ENCODE assay signal across 17 mouse cellular contexts in the genomic region with DNA sequence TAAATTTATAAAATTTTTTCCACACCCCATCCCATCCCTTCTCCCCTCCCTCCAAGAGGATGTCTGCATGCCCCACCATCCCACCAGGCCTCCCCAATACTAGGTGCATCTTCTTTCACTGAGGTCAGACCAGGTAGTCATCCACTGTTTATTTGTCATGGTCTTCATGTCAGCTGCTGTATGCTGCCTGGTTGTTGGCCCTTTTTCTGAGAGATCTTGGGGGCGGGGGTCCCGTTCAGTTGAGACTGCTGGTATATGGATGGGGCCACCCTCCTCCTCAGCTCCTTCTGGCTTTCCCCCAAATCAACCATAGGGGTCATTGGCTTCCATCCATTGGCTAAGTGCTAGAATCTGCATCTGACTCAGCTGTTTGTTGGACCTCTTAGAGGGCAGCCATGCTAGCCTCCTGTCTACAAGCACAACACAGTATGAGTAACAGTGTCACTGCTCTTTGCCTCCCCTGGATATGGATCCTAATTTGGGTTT. TPM values are rescaled to one million over a fixed set of nuclear protein-coding genes. Genes with fewer than 3 reads are reported as not detected.
DNase-seq lines count a peak whose midpoint lies in the region; ATAC-seq and TF ChIP-seq lines count a peak whose summit lies in the region.
"Not testable (repeated sequence)": the region's sequence is repeated elsewhere in the genome, so short reads cannot be mapped to it uniquely, and the experiment has no call there.
"Had no signal": no experiment of that assay in that cellular context is flagged by ENCODE, and none has a peak within 500 bp of the region (broad histone marks: within the 10 kb centered on the region; RNA-seq: fewer than 3 reads in every experiment).

No protein-coding gene starts in this region.

- H3K4me2 ChIP-seq in forebrain, embryonic 12.5 days; heart, embryonic 14.5 days (ENCODE audit: low read length); hindbrain, embryonic 16.5 days (ENCODE audit: low read length); kidney, postnatal 0 days (ENCODE audit: low read length); liver, embryonic 14.5 days (ENCODE audit: low read depth); neural tube, embryonic 11.5 days (ENCODE audit: low read depth); stomach, postnatal 0 days (replicated peaks; ENCODE audit: low read depth): not testable (repeated sequence)

- not testable (repeated sequence) for TF ChIP-seq EP300 in liver, embryonic 14.5 days (IDR thresholded peaks at IDR 0.05; ENCODE audit: low read depth); stomach, postnatal 0 days (optimal IDR thresholded peaks at IDR 0.05)

- not testable (repeated sequence) for H3K4me1 ChIP-seq in forebrain, embryonic 12.5 days; heart, embryonic 14.5 days (ENCODE audit: control insufficient read depth in 2 of 2, insufficient read depth in 2 of 2, low read length in 2 of 2); hindbrain, embryonic 16.5 days (ENCODE audit: control insufficient read depth, insufficient read depth, low read depth, low read length); kidney, postnatal 0 days (replicated peaks; ENCODE audit: insufficient read depth, low read length); liver, embryonic 14.5 days (replicated peaks; ENCODE audit: control insufficient read depth in 2 of 2, insufficient read depth in 2 of 2, low read length in 1 of 2); neural tube, embryonic 11.5 days (ENCODE audit: control insufficient read depth, insufficient read depth, low read length); stomach, postnatal 0 days (replicated peaks; ENCODE audit: control insufficient read depth, insufficient read depth)

- ATAC-seq in forebrain, embryonic 12.5 days (ENCODE audit: low FRiP score) = peak; percentile 83
- peak; percentile 73 for ATAC-seq in heart, embryonic 14.5 days (ENCODE audit: insufficient number of reproducible peaks, insufficient read depth, low FRiP score, low read depth)
- ATAC-seq in hindbrain, embryonic 16.5 days = peak; percentile 40; the same call in 1 of the 2 replicates
- ATAC-seq in kidney, postnatal 0 days (replicated peaks; ENCODE audit: low FRiP score, low read depth) = peak; percentile 67
- peak; percentile 49 for ATAC-seq in liver, embryonic 14.5 days (ENCODE audit: insufficient read depth)
- ATAC-seq in megakaryocyte progenitor cell, adult 5-6 weeks (replicated peaks; ENCODE audit: poor library complexity) = 0 out of 2 replicates have a peak, but pooled peaks have one; percentile 34
- ATAC-seq in neural tube, embryonic 11.5 days (ENCODE audit: insufficient read depth, low FRiP score, low TSS enrichment) = peak; percentile 64
- peak; percentile 82 for ATAC-seq in stomach, postnatal 0 days (ENCODE audit: low FRiP score, low TSS enrichment)

- H3K36me3 ChIP-seq in forebrain, embryonic 12.5 days (replicated peaks); heart, embryonic 14.5 days (ENCODE audit: control insufficient read depth, insufficient read depth, low read length); hindbrain, embryonic 16.5 days (ENCODE audit: control insufficient read depth, insufficient read depth, low read length); kidney, postnatal 0 days (ENCODE audit: insufficient read depth, low read length); liver, embryonic 14.5 days (replicated peaks; ENCODE audit: control insufficient read depth, insufficient read depth, low read depth); neural tube, embryonic 11.5 days (ENCODE audit: control insufficient read depth, insufficient read depth, low read length); stomach, postnatal 0 days (ENCODE audit: control insufficient read depth, insufficient read depth, low read length): not testable (repeated sequence)

- no CpG with 5 or more reads among the region's 2 CpGs for WGBS in forebrain, embryonic 12.5 days
- WGBS in heart, embryonic 14.5 days = no CpG with 5 or more reads among the region's 2 CpGs
- no CpG with 5 or more reads among the region's 2 CpGs for WGBS in hindbrain, embryonic 16.5 days
- no CpG with 5 or more reads among the region's 2 CpGs for WGBS in kidney, postnatal 0 days
- WGBS in liver, embryonic 14.5 days (ENCODE audit: insufficient replicate concordance) = no CpG with 5 or more reads among the region's 2 CpGs
- no CpG with 5 or more reads among the region's 2 CpGs for WGBS in neural tube, embryonic 11.5 days
- WGBS in stomach, postnatal 0 days = no CpG with 5 or more reads among the region's 2 CpGs

- not testable (repeated sequence) for H3K9ac ChIP-seq in forebrain, embryonic 12.5 days; heart, embryonic 14.5 days (ENCODE audit: low read length); hindbrain, embryonic 16.5 days (ENCODE audit: low read depth, low read length); kidney, postnatal 0 days (ENCODE audit: low read depth, low read length); liver, embryonic 14.5 days (replicated peaks); neural tube, embryonic 11.5 days (ENCODE audit: low read length); stomach, postnatal 0 days (ENCODE audit: low read length)

- not testable (repeated sequence) for DNase-seq in kidney, postnatal 0 days (ENCODE audit: low spot score); liver, embryonic 14.5 days (ENCODE audit: low read depth in 3 of 3, low spot score in 3 of 3); neural tube, embryonic 11.5 days (ENCODE audit: low spot score); stomach, postnatal 0 days (ENCODE audit: low spot score)

- not testable (repeated sequence) for H3K4me3 ChIP-seq in forebrain, embryonic 12.5 days (replicated peaks); heart, embryonic 14.5 days (ENCODE audit: control insufficient read depth in 1 of 2, insufficient read depth in 1 of 2, low read depth in 1 of 2, low read length in 2 of 2); hindbrain, embryonic 16.5 days (ENCODE audit: low read length); kidney, postnatal 0 days (replicated peaks; ENCODE audit: low read depth, low read length); liver, embryonic 14.5 days (ENCODE audit: insufficient read depth in 1 of 2, low read depth in 2 of 2, low read length in 2 of 2); neural tube, embryonic 11.5 days (ENCODE audit: low read depth, low read length); stomach, postnatal 0 days (ENCODE audit: low read depth, low read length)

- H3K9me3 ChIP-seq in forebrain, embryonic 12.5 days = peaks cover 16% of the 10 kb centered on the region
- H3K9me3 ChIP-seq in heart, embryonic 14.5 days (ENCODE audit: control insufficient read depth, low read length) = peaks cover 16% of the 10 kb centered on the region
- H3K9me3 ChIP-seq in hindbrain, embryonic 16.5 days (ENCODE audit: control insufficient read depth, low read length) = peaks cover 15% of the 10 kb centered on the region
- not testable (repeated sequence) for H3K9me3 ChIP-seq in kidney, postnatal 0 days (replicated peaks; ENCODE audit: low read length); liver, embryonic 14.5 days (ENCODE audit: control insufficient read depth, low read length); neural tube, embryonic 11.5 days (ENCODE audit: control insufficient read depth, low read length); stomach, postnatal 0 days (ENCODE audit: control insufficient read depth, low read length)

- not testable (repeated sequence) for H3K27me3 ChIP-seq in forebrain, embryonic 12.5 days; heart, embryonic 14.5 days (ENCODE audit: control insufficient read depth, insufficient read depth, low read length); hindbrain, embryonic 16.5 days (replicated peaks; ENCODE audit: control insufficient read depth, insufficient read depth, low read length); kidney, postnatal 0 days (ENCODE audit: insufficient read depth, low read length); liver, embryonic 14.5 days (ENCODE audit: control insufficient read depth, insufficient read depth, low read length); neural tube, embryonic 11.5 days (ENCODE audit: control insufficient read depth, insufficient read depth, low read length); stomach, postnatal 0 days (ENCODE audit: control insufficient read depth, insufficient read depth, low read length)

- not testable (repeated sequence) for H3K27ac ChIP-seq in forebrain, embryonic 12.5 days; heart, embryonic 14.5 days (replicated peaks in 1 of 2; ENCODE audit: control insufficient read depth in 1 of 2, insufficient read depth in 1 of 2, low read depth in 2 of 2, low read length in 2 of 2); hindbrain, embryonic 16.5 days (ENCODE audit: low read depth, low read length); kidney, postnatal 0 days; liver, embryonic 14.5 days; neural tube, embryonic 11.5 days (ENCODE audit: low read depth, low read length); stomach, postnatal 0 days (replicated peaks)

- TF ChIP-seq CTCF in kidney, postnatal 0 days (IDR thresholded peaks at IDR 0.05; ENCODE audit: low read depth); liver, embryonic 14.5 days (IDR thresholded peaks at IDR 0.05; ENCODE audit: low read depth); stomach, postnatal 0 days (IDR thresholded peaks at IDR 0.05; ENCODE audit: low read depth): not testable (repeated sequence)

RNA-seq across cellular contexts. Expression of a gene that starts 12.1 kb away (rescaled TPM):
- not detected in 2 replicates for polyA plus RNA-seq in forebrain, embryonic 12.5 days (2016; fragmentation: Nextera tagmentation; extraction: Ambion mirVana)
- polyA plus RNA-seq in heart, embryonic 14.5 days (2014; fragmentation: Nextera tagmentation; extraction: Ambion mirVana) = 0.22 TPM in 1 of 2 replicates, not detected in the other
- polyA plus RNA-seq in hindbrain, embryonic 16.5 days (2015; fragmentation: Nextera tagmentation; extraction: Ambion mirVana) = not detected in 2 replicates
- polyA plus RNA-seq in kidney, postnatal 0 days (2015; fragmentation: Nextera tagmentation; extraction: Ambion mirVana) = not detected in 2 replicates
- not detected in 2 replicates for polyA plus RNA-seq in liver, embryonic 14.5 days (2012; rRNA removed)
- polyA plus RNA-seq in liver, embryonic 14.5 days (2014; fragmentation: Nextera tagmentation; extraction: Ambion mirVana) = not detected in 2 replicates
- 0.85 TPM in 1 of 2 replicates, not detected in the other for total RNA-seq in megakaryocyte progenitor cell, adult 5-6 weeks (2015)
- 1.5 TPM in 1 of 2 replicates, not detected in the other for total RNA-seq in megakaryocyte progenitor cell, adult 5-6 weeks (2017)
- polyA plus RNA-seq in neural tube, embryonic 11.5 days (2014; fragmentation: Nextera tagmentation; extraction: Ambion mirVana) = not detected in 2 replicates
- polyA plus RNA-seq in stomach, postnatal 0 days (2015; fragmentation: Nextera tagmentation; extraction: Ambion mirVana) = not detected in 2 replicates
- total RNA-seq: adrenal gland, adult 8-10 months; gastrocnemius, adult 8-10 months; heart, adult 2 months; layer of hippocampus, adult 2 months; left cerebral cortex, adult 18-20 months had no signal
- polyA plus RNA-seq: brain, embryonic 14.5 days; CD4-positive, CD25-positive, alpha-beta regulatory T cell, adult 4 months; embryonic facial prominence, embryonic 10.5 days; heart, adult 2 months; limb, embryonic 10.5 days had no signal
